Mouse (Mus musculus): Measurements from ENCODE around the gene Cdyl.

GRCm38 (mm10) chr13:35740301-35741039 lies 80.8 kb downstream of the Cdyl start:
- TF ChIP-seq GATA1 (IDR thresholded peaks at IDR 0.05; ENCODE audit: low read length) = no peak
- no peak for TF ChIP-seq TAL1 (IDR thresholded peaks at IDR 0.05; ENCODE audit: low read length)

Measured in erythroblast, embryonic 14.5 days (primary cell).